Mouse (Mus musculus) ES-E14 (cell line): ENCODE data around the gene Rabgap1l.

Experiments
- CHD2 ChIP-seq: IDR thresholded peaks from 2 replicates; pipeline ENCODE4 v1.6.1; 2014; ENCODE audit warnings: mild to moderate bottlenecking, low read depth, low read length, inconsistent platforms
- MAFK ChIP-seq: IDR thresholded peaks from 2 replicates; pipeline ENCODE4 v1.6.1; 2014; ENCODE audit warnings: mild to moderate bottlenecking, low read depth, low read length, inconsistent platforms; ENCODE audit not compliant: insufficient read depth
- ZC3H11A ChIP-seq: IDR thresholded peaks from 2 replicates; pipeline ENCODE4 v1.6.1; 2012; ENCODE audit warnings: low read depth, mild to moderate bottlenecking, inconsistent platforms, low read length, borderline replicate concordance
- ZNF384 ChIP-seq: IDR thresholded peaks from 2 replicates; pipeline ENCODE4 v1.6.1; 2012; ENCODE audit warnings: low read depth, low read length, inconsistent platforms

DNA sequence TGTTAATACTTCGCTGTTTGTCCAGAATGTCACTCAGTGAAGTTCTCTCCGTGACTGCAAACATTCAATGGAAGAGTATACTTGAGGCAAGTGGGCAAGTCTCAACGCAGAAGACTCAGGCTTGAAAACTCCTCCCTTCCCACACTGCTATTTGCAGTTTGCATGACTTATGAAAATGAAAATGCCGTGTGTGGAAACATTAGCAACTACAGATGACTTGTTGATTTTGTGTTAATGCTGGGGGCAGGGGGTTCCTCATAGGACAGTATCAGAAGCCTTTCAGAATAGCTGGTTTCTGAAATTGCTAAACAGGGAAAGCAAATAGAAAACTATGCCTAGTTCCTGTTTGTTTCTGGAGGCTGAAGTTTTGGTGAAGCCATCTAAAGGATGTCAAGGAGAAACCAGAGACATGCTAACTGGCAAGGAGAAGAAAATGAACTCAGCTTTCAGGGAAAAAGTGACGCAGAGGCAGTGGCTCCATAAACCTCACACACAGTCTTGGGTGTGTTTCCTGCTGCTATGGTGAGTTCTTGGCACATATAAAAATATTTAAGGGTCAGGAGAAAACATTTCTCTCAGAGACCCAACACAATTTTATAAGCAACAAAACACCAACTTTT is 541.5 kb downstream of the Rabgap1l start:
- TF ChIP-seq CHD2 (no peak), ZC3H11A (no peak), MAFK (no peak), ZNF384 (no peak)
